Mouse (Mus musculus) olfactory bulb, adult 2 months (tissue): ENCODE data around the gene Tssk1.

Source experiments
- CTCF ChIP-seq: fragments of 200-500 bp; IDR thresholded peaks from 2 replicates; pipeline ENCODE4 v1.5.1; 2012; ENCODE audit warnings: low read depth, mild to moderate bottlenecking, low read length, moderate library complexity; ENCODE audit not compliant: insufficient read depth
- POLR2A ChIP-seq: fragments of 200-500 bp; IDR thresholded peaks from 2 replicates; pipeline ENCODE4 v1.6.1; 2012; ENCODE audit warnings: mild to moderate bottlenecking, low read depth, low read length, moderate library complexity; ENCODE audit not compliant: insufficient read depth

GRCm38 (mm10) chr16:17898462-17898861, 4.4 kb downstream of the Tssk1 start, which contains the start of the genes Dgcr2 and Tssk2:
- TF ChIP-seq POLR2A: no peak
- TF ChIP-seq CTCF: no peak
